Mouse (Mus musculus) neural tube, embryonic 14.5 days (tissue): ENCODE measurements around the gene Gpm6b. TPM values are rescaled to one million over a fixed set of nuclear protein-coding genes. Genes with fewer than 3 reads are reported as not detected.

ENCODE experiments used
- ATAC-seq: fragments of 200-750 bp; cut with Nextera tagmentation; 2 replicates; pipeline ENCODE4 v1.8.0; 2017; ENCODE audit warnings: low read depth, mild to moderate bottlenecking, moderate TSS enrichment, moderate library complexity
- H3K27ac ChIP-seq: fragments of 300-500 bp; sonication (generic); 2 replicates; pipeline ENCODE4 v1.5.1; 2014; ENCODE audit warnings: low read depth, mild to moderate bottlenecking, control low read depth, low read length, moderate library complexity, mixed read lengths
- H3K27me3 ChIP-seq: fragments of 300-500 bp; sonication (generic); 2 replicates; pipeline ENCODE4 v1.6.1; 2014; ENCODE audit warnings: low read length; ENCODE audit not compliant: control insufficient read depth, insufficient read depth
- H3K36me3 ChIP-seq: fragments of 300-500 bp; sonication (generic); 2 replicates; pipeline ENCODE4 v1.6.1; 2014; ENCODE audit warnings: low read length, mixed read lengths; ENCODE audit not compliant: control insufficient read depth, insufficient read depth
- H3K4me1 ChIP-seq: fragments of 300-500 bp; sonication (generic); 2 replicates; pipeline ENCODE4 v1.6.1; 2014; ENCODE audit warnings: low read length; ENCODE audit not compliant: control insufficient read depth, insufficient read depth
- H3K4me2 ChIP-seq: fragments of 300-500 bp; sonication (generic); 2 replicates; pipeline ENCODE4 v1.6.1; 2014; ENCODE audit warnings: mild to moderate bottlenecking, low read depth, low read length, control low read depth
- H3K4me3 ChIP-seq: fragments of 300-500 bp; sonication (generic); 2 replicates; pipeline ENCODE4 v1.5.1; 2014; ENCODE audit warnings: low read depth, low read length, control low read depth, mixed read lengths
- H3K9ac ChIP-seq: fragments of 300-500 bp; sonication (generic); replicated peaks from 2 replicates; pipeline ENCODE4 v1.6.1; 2014; ENCODE audit warnings: low read depth, mild to moderate bottlenecking, control low read depth, low read length, mixed read lengths
- H3K9me3 ChIP-seq: fragments of 300-500 bp; sonication (generic); 2 replicates; pipeline ENCODE4 v1.6.1; 2016; ENCODE audit warnings: low read length; ENCODE audit not compliant: control insufficient read depth
- WGBS: fragments of 180-500 bp; shearing (Covaris S2); extraction: QIAGEN DNeasy Blood & Tissue Kit; methylation state at CpG from one replicate; pipeline ENCODE4 v1.1.7; 2014; 5-methylcytosine and 5-hydroxymethylcytosine counted together
- polyA plus RNA-seq: library from polyadenylated mRNA; unstranded; fragments of >200 nt; fragmentation: Nextera tagmentation; extraction: Ambion mirVana; gene quantifications from 2 replicates; pipeline ENCODE4 v1.2.1, GENCODE M21; 2014

The Gpm6b gene
- polyA plus RNA-seq, 1 experiment from 2014 or later: 279 TPM

DNA sequence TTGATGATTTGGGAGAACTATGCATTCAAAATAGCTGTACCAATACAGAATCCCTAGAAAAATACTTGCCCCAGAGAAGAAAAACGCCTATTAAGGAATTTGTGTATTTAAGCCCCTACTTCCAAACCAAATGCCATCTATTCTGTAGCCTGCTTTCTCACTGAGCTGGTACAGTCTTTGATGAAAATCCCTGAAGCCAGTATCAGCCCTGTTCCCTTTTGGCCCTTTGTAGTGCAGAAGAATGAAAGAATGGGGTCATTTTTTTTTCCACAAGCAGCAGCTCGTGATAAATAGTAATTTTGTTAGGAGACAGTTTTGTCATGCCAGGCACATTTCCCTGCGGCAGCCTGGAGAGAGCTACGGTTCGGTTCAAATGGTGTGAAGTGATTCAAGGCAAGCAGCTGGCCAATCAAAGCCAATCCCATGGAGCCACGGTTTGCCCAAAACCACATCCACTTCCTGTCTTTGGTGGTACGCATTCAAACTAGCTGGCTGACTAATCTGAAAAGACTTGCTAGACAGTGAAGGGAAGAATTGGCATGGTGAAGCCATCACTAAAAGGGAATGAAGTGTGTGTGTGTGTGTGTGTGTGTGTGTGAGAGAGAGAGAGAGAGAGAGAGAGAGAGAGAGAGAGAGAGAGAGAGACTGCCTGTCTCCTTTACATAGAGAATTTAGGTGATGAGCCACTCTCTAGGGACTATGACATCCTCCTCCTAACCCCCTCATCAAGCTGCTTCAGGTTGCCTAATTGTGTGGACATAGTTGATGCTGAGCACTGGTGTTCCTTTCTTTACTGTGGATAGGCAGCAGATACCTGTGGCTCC lies 78.1 kb downstream of the Gpm6b start:
- H3K27me3 ChIP-seq: no peaks in the 10 kb centered on the region
- no peak overlapping the region for H3K9ac ChIP-seq
- no peak overlapping the region for H3K4me2 ChIP-seq
- no peaks in the 10 kb centered on the region for H3K9me3 ChIP-seq
- WGBS: 34% methylated on average over 7 of the region's 7 CpGs
- no peaks in the 10 kb centered on the region for H3K36me3 ChIP-seq
- H3K27ac ChIP-seq: no peak overlapping the region
- ATAC-seq: peak; percentile 71; the same call in 1 of the 2 replicates
- no peak overlapping the region for H3K4me3 ChIP-seq
- no peaks in the 10 kb centered on the region; the same call in 1 of the 2 replicates for H3K4me1 ChIP-seq

DNA sequence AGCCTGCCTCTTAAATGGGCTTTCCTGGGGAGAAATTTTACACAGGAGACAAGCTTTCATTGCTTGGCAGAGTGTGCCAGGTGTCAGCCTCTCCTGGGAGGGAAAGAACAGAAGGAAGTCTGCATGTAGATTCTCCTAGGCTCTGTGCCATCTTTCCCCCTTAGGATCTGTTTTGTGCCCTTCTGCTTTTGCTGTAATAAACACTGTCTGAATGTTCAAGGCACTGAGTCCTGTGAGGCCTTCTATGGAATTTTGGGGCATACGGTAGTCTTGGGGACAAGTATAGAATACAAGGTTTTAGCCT lies 78.6 kb downstream of the Gpm6b start:
- Histone ChIP-seq H3K27me3 (no peaks in the 10 kb centered on the region), H3K4me3 (no peak overlapping the region), H3K36me3 (no peaks in the 10 kb centered on the region), H3K9me3 (no peaks in the 10 kb centered on the region), H3K4me2 (no peak overlapping the region), H3K4me1 (no peaks in the 10 kb centered on the region; the same call in 1 of the 2 replicates), H3K9ac (no peak overlapping the region), H3K27ac (no peak overlapping the region)
- WGBS: 59% methylated on average over 1 of the region's 1 CpGs
- ATAC-seq: peak; percentile 48; the same call in 1 of the 2 replicates

DNA sequence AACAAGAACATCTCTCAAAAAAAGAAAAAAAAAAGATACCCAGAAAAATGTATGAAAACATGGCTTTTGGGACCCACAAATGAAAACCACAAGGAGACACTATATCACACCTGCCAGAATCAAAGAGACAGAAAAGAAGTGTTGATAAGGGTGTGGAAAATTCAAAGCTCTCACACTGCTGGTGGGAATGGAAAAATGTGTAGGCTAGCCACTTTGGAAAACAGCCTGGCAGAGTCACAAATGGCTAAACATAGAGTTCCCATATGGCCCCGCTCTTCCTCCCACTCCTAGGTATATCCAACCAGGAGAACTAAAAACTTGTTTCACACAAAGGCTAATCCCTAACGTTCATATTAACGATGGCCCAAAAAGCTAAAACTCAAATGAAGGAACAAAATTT lies 84.5 kb downstream of the Gpm6b start:
- H3K27ac ChIP-seq: no peak overlapping the region
- no peaks in the 10 kb centered on the region for H3K27me3 ChIP-seq
- no peaks in the 10 kb centered on the region for H3K9me3 ChIP-seq
- ATAC-seq: no peak
- no peak overlapping the region for H3K9ac ChIP-seq
- H3K4me2 ChIP-seq: no peak overlapping the region
- H3K36me3 ChIP-seq: no peaks in the 10 kb centered on the region
- no peak overlapping the region for H3K4me3 ChIP-seq
- 91% methylated on average over 3 of the region's 3 CpGs for WGBS
- H3K4me1 ChIP-seq: no peaks in the 10 kb centered on the region

DNA sequence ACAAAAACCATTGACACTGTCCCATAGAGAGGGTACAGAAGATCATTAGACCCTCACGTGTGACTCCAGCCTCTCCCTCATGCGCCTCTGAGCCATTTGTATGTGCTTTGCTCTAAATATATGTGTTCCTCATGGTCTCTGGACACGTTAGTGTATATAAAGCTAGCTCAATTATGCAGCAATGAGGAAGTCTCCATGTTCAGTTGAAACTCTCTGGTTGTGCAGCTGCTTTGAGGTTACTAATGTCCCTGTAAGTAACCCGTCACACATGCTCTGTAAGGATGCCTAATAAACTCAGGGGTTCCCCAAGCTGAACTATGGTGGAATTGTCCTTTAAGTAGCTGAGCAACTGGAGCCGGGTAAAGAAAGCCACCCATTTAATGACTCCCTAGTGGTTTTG lies 88.9 kb downstream of the Gpm6b start:
- ATAC-seq: no peak
- Histone ChIP-seq H3K36me3 (no peaks in the 10 kb centered on the region), H3K4me1 (no peaks in the 10 kb centered on the region), H3K9me3 (no peaks in the 10 kb centered on the region), H3K27ac (peak overlapping the region; percentile 2; the same call in 1 of the 2 replicates), H3K4me3 (no peak overlapping the region), H3K4me2 (no peak overlapping the region), H3K27me3 (no peaks in the 10 kb centered on the region), H3K9ac (no peak overlapping the region)
- whole genome bisulfite sequencing: 49% methylated on average over 5 of the region's 5 CpGs

DNA sequence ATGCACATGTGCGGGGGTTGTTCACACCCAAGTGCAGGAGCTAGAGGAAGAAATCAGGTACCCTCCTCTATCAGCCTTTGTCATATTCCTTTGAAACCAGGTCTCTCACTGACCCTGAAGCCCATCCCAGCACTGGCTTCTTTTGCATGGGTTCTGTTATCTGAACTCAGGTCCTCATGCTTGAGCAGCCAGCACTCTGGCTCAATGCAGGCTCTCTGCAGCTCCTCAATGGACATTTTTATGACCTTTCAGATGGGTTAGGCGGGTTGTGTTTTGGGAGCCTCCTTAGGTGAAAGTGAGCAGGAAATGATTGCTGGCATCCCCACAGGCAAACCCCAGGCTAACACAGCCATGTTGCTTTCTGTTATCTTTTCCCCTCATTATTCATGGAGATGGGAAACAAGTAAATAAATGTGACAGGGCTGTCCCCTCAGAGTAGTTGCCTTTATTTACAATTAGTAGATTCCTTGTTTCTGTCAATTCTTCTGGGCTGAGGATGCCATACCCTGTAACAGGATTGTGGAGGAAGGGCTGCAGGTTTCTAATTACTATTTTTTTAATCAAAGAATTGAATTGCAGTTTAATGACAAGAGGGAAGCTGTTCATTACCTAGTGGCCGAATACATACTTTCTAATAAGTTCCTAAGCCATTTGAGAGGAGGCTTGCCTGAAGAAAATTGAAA lies 89.6 kb downstream of the Gpm6b start:
- Histone ChIP-seq H3K27ac (peak overlapping the region; percentile 71), H3K27me3 (no peaks in the 10 kb centered on the region), H3K9me3 (no peaks in the 10 kb centered on the region), H3K36me3 (no peaks in the 10 kb centered on the region), H3K9ac (no peak overlapping the region), H3K4me3 (no peak overlapping the region), H3K4me1 (no peaks in the 10 kb centered on the region), H3K4me2 (no peak overlapping the region)
- WGBS: 37% methylated on average over 3 of the region's 3 CpGs
- ATAC-seq: peak; percentile 22; the same call in 1 of the 2 replicates

DNA sequence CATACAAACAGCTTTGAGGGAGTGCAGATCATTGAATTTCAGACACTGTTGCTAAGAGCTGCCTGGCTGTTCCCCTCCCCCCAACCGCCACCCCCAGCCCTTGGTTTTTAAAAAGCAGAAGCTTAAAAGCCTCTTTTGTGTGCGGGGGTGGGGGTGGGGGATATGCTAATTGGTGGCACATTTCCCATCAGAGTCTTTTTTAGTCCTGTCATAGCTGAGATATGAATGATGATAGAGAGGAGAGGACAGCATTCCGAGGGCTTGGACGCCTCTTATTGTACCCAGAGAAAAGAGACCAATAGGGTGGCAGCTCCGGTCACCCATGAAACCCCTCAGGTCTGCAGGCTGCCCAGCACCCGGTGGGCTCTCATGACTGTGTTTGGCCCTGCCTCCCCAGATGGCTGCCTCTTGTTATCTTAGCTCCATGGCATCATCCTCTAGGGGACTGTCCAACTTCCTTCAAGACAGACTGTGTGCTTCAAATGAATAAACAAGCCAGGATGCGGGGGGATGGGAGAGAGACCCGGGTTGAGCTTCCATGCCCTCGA lies 90.3 kb downstream of the Gpm6b start:
- Histone ChIP-seq H3K27ac (peak overlapping the region; percentile 69), H3K9me3 (no peaks in the 10 kb centered on the region), H3K36me3 (no peaks in the 10 kb centered on the region), H3K4me3 (no peak overlapping the region), H3K27me3 (no peaks in the 10 kb centered on the region), H3K4me2 (peak overlapping the region; percentile 11; the same call in 1 of the 2 replicates), H3K9ac (no peak overlapping the region), H3K4me1 (no peaks in the 10 kb centered on the region)
- peak; percentile 87 for ATAC-seq
- WGBS: 15% methylated on average over 9 of the region's 9 CpGs

DNA sequence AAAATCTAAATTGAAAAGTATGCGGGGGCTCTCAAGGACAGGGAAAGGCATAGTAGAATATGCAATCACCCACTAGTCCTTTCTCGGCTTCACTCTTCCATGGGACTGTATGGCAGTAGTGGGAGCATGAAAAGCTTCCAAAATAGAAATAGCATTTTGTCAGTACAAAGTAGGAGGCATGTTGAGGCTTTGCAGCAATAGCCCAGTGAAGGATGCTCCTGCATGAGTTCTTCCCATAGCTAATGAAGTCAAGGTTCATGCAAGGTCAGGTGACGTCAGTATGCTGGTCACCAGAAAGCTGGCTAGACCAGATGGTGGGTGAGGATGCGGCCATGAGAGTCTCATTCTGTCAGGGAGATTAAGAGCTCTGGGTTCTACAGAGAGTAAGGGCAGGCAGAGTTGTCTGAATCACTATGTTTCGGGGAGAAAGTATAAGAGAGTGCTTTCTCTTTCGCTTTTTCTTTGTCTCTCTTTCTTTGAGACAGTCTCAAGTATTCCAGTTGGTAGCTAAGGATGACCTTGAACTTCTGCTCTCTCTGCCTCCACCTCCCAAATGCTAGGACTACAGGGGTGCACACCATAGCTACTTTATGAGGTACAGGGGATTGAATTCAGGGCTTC lies 95.9 kb downstream of the Gpm6b start:
- no peaks in the 10 kb centered on the region for H3K36me3 ChIP-seq
- H3K4me2 ChIP-seq: no peak overlapping the region
- H3K4me3 ChIP-seq: no peak overlapping the region
- H3K9ac ChIP-seq: no peak overlapping the region
- no peaks in the 10 kb centered on the region for H3K27me3 ChIP-seq
- ATAC-seq: no peak
- H3K4me1 ChIP-seq: no peaks in the 10 kb centered on the region
- H3K9me3 ChIP-seq: no peaks in the 10 kb centered on the region
- no peak overlapping the region for H3K27ac ChIP-seq
- 89% methylated on average over 6 of the region's 6 CpGs for WGBS

DNA sequence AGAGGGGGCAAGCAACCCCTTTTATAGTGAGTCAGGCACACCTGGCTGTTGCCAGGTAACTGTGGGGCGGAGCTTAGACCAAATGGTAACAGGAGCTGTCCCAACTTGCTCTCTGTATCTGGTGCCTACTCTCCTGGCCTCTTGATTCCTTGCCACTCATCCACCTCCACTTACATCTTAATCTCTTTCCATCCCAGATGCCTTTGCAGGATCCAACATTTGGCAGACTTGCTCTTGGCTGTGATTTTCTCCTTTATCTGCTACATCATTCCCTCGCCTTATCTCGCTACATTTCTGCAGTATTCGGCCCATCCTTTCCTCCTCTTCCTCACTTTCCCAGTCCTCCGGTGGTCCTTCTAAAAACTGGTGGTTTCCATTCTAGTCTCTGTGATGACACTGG lies 99.6 kb downstream of the Gpm6b start:
- WGBS: 98% methylated on average over 4 of the region's 5 CpGs
- H3K4me2 ChIP-seq: no peak overlapping the region
- no peak overlapping the region for H3K27ac ChIP-seq
- H3K9me3 ChIP-seq: no peaks in the 10 kb centered on the region
- H3K4me3 ChIP-seq: no peak overlapping the region
- H3K36me3 ChIP-seq: no peaks in the 10 kb centered on the region
- no peaks in the 10 kb centered on the region for H3K27me3 ChIP-seq
- no peak overlapping the region for H3K9ac ChIP-seq
- no peak for ATAC-seq
- no peaks in the 10 kb centered on the region for H3K4me1 ChIP-seq
